Comparison of ENCODE assay signal across 10 mouse cellular contexts in genomic region chr2:144264398-144265119, GRCm38 (mm10). TPM values are rescaled to one million over a fixed set of nuclear protein-coding genes. Genes with fewer than 3 reads are reported as not detected.
DNase-seq lines count a peak whose midpoint lies in the region; ATAC-seq and TF ChIP-seq lines count a peak whose summit lies in the region.
"Had no signal": no experiment of that assay in that cellular context is flagged by ENCODE, and none has a peak within 500 bp of the region (broad histone marks: within the 10 kb centered on the region; RNA-seq: fewer than 3 reads in every experiment).

No protein-coding gene starts in this region.

- no peak overlapping the region for H3K4me3 ChIP-seq in kidney, embryonic 16.5 days (ENCODE audit: low read length)
- no peak overlapping the region for H3K4me3 ChIP-seq in myocyte
- H3K4me3 ChIP-seq in forebrain, postnatal 0 days (ENCODE audit: low read depth, low read length): no peak overlapping the region
- H3K4me3 ChIP-seq: forebrain, embryonic 10.5 days had no signal

- in situ Hi-C loops in Patski (cut with MboI; ENCODE audit: low pct_unique_long_range_greater_than_20kb): no loop called here

- ATAC-seq in Patski: peak; percentile 59
- 0 out of 2 replicates have a peak, but pooled peaks have one; percentile 20 for ATAC-seq in kidney, embryonic 16.5 days (ENCODE audit: low FRiP score, low TSS enrichment)
- no peak for ATAC-seq in forebrain, postnatal 0 days
- ATAC-seq in erythroblast, adult 5-6 weeks (replicated peaks; ENCODE audit: low FRiP score, poor library complexity, severe bottlenecking): no peak
- ATAC-seq: hindbrain, embryonic 16.5 days had no signal

- peaks cover 99% of the 10 kb centered on the region for H3K79me2 ChIP-seq in myocyte (ENCODE audit: control insufficient read depth, insufficient read depth)

- no peak for TF ChIP-seq POLR2A in myocyte (IDR thresholded peaks at IDR 0.05; ENCODE audit: insufficient read length, low read depth)

- 53% methylated on average over 5 of the region's 5 CpGs for WGBS in kidney, embryonic 16.5 days
- WGBS in forebrain, postnatal 0 days: 71% methylated on average over 5 of the region's 5 CpGs

- H3K9ac ChIP-seq in kidney, embryonic 16.5 days (replicated peaks; ENCODE audit: low read length): no peak overlapping the region
- no peak overlapping the region for H3K9ac ChIP-seq in forebrain, postnatal 0 days

- CTCF ChIA-PET in Patski (lab: Charles Lee): interaction anchor here (1.3 to 1.7 kb wide), 2 partner anchors 10 to 253 kb away, joined by 3 to 4 read pairs; partner anchors contain the start of gene Rrbp1

- no peaks in the 10 kb centered on the region for H3K9me3 ChIP-seq in kidney, embryonic 16.5 days (ENCODE audit: low read length)
- no peaks in the 10 kb centered on the region for H3K9me3 ChIP-seq in forebrain, postnatal 0 days (ENCODE audit: low read length)
- H3K9me3 ChIP-seq: forebrain, embryonic 10.5 days had no signal

- peaks cover 55% of the 10 kb centered on the region for H3K4me1 ChIP-seq in kidney, embryonic 16.5 days (ENCODE audit: insufficient read depth, low read length)
- peaks cover 14% of the 10 kb centered on the region for H3K4me1 ChIP-seq in forebrain, postnatal 0 days (ENCODE audit: insufficient read depth)

- TF ChIP-seq CTCF in Patski (IDR thresholded peaks at IDR 0.05): no peak
- TF ChIP-seq CTCF in forebrain, postnatal 0 days (IDR thresholded peaks at IDR 0.05; ENCODE audit: low read depth): no peak

- no peak overlapping the region for H3ac ChIP-seq in myocyte (ENCODE audit: control insufficient read depth, insufficient read length)

- DNase-seq in layer of hippocampus, adult 9-10 months (ENCODE audit: low spot score): peak; percentile 30
- DNase-seq in layer of hippocampus, postnatal 10 days (ENCODE audit: low spot score in 2 of 2): no peak
- no peak for DNase-seq in Patski (ENCODE audit: low read depth, low spot score)
- no peak for DNase-seq in forebrain, postnatal 0 days
- DNase-seq: right cerebral cortex, postnatal 25 days had no signal

- POLR2A ChIA-PET in Patski (lab: Charles Lee): interaction anchor here (0.7 kb wide), 1 partner anchor 35 kb away, joined by 3 read pairs; no protein-coding TSS in a partner anchor

- H3K27me3 ChIP-seq in Patski (no peaks in the 10 kb centered on the region), myocyte (ENCODE audit: control insufficient read depth, insufficient read depth, insufficient read length) (no peaks in the 10 kb centered on the region)
- no peaks in the 10 kb centered on the region for H3K27me3 ChIP-seq in kidney, embryonic 16.5 days (ENCODE audit: insufficient read depth, low read length)
- no peaks in the 10 kb centered on the region for H3K27me3 ChIP-seq in forebrain, postnatal 0 days (ENCODE audit: insufficient read depth, low read length)

- H3K27ac ChIP-seq in kidney, embryonic 16.5 days (ENCODE audit: low read length): peak overlapping the region; percentile 48
- H3K27ac ChIP-seq in forebrain, postnatal 0 days (ENCODE audit: low read depth, low read length): no peak overlapping the region
- H3K27ac ChIP-seq: forebrain, embryonic 10.5 days had no signal

- H3K4me2 ChIP-seq in kidney, embryonic 16.5 days (replicated peaks; ENCODE audit: low read depth, low read length): no peak overlapping the region
- H3K4me2 ChIP-seq in myocyte (ENCODE audit: low read depth): no peak overlapping the region
- H3K4me2 ChIP-seq in forebrain, postnatal 0 days (ENCODE audit: low read depth): no peak overlapping the region

- peaks cover 20% of the 10 kb centered on the region for H3K36me3 ChIP-seq in kidney, embryonic 16.5 days (ENCODE audit: insufficient read depth, low read length)
- peaks cover 19% of the 10 kb centered on the region for H3K36me3 ChIP-seq in myocyte (ENCODE audit: control insufficient read depth, insufficient read depth)
- H3K36me3 ChIP-seq in forebrain, postnatal 0 days (ENCODE audit: insufficient read depth): peaks cover under 1% of the 10 kb centered on the region; the same call in 1 of the 2 replicates

TF ChIP-seq in myocyte, 11 proteins besides CTCF, POLR2A, EP300 and RAD21:
- TF ChIP-seq MYOG (IDR thresholded peaks at IDR 0.05; ENCODE audit: control insufficient read depth in 1 of 3, insufficient read depth in 1 of 3, insufficient read length in 2 of 3, low read depth in 2 of 3): no peak
- TF ChIP-seq CEBPB (IDR thresholded peaks at IDR 0.05; ENCODE audit: insufficient read depth, poor library complexity, severe bottlenecking): 0 out of 2 replicates have a peak, but pooled peaks have one; percentile 13
TF ChIP-seq in myocyte: peak in this region for 1.

RNA-seq across cellular contexts. Expression of gene Mgme1, which starts 5.9 kb away (rescaled TPM):
- 1 to 10 TPM; 2.9 to 3.2 TPM for total RNA-seq in layer of hippocampus, postnatal 10 days (2021)
- 6.0 TPM for polyA plus RNA-seq in Patski (2021)
- 28.7 and 29.8 TPM in 2 replicates for polyA plus RNA-seq in kidney, embryonic 16.5 days (2015; fragmentation: Nextera tagmentation; extraction: Ambion mirVana)
- polyA plus RNA-seq in myocyte (2012; fragmentation: generic; extraction: Trizol): 3.7 TPM
- 5.2 and 5.4 TPM in 2 replicates for total RNA-seq in forebrain, postnatal 0 days (2014; rRNA removed)
- polyA plus RNA-seq in forebrain, postnatal 0 days (2015; fragmentation: Nextera tagmentation; extraction: Ambion mirVana): 4.6 and 5.8 TPM in 2 replicates
- 0.77 and 2.5 TPM in 2 replicates for total RNA-seq in erythroblast, adult 5-6 weeks (2015; ENCODE audit: low replicate concordance)
- 4.6 and 6.1 TPM in 2 replicates for total RNA-seq in erythroblast, adult 5-6 weeks (2017; ENCODE audit: low replicate concordance)

RNA-seq across cellular contexts. Expression of gene Snx5, which starts 6.1 kb away (rescaled TPM):
- total RNA-seq in layer of hippocampus, postnatal 10 days (2021): 10 to 100 TPM; 67.9 to 68.7 TPM
- 145 TPM for polyA plus RNA-seq in Patski (2021)
- polyA plus RNA-seq in kidney, embryonic 16.5 days (2015; fragmentation: Nextera tagmentation; extraction: Ambion mirVana): 118 and 122 TPM in 2 replicates
- 65.2 TPM for polyA plus RNA-seq in myocyte (2012; fragmentation: generic; extraction: Trizol)
- 69.7 and 71.6 TPM in 2 replicates for total RNA-seq in forebrain, postnatal 0 days (2014; rRNA removed)
- 41.2 and 45.9 TPM in 2 replicates for polyA plus RNA-seq in forebrain, postnatal 0 days (2015; fragmentation: Nextera tagmentation; extraction: Ambion mirVana)
- total RNA-seq in erythroblast, adult 5-6 weeks (2015; ENCODE audit: low replicate concordance): 57.5 and 85.5 TPM in 2 replicates
- total RNA-seq in erythroblast, adult 5-6 weeks (2017; ENCODE audit: low replicate concordance): 58.0 and 74.6 TPM in 2 replicates

Comparison
In these comparisons a context has a peak if more than half of its experiments do, and no peak if none do; other contexts are left out.
1. ATAC-seq: peak in Patski (single experiment) and kidney, embryonic 16.5 days (single experiment); none in forebrain, postnatal 0 days (single experiment) and erythroblast, adult 5-6 weeks (single experiment).